Mouse (Mus musculus) heart, adult 2 months (tissue): ENCODE data around the gene Slc29a2. TPM values are rescaled to one million over a fixed set of nuclear protein-coding genes. Genes with fewer than 3 reads are reported as not detected.
A peak's percentile ranks its signal among the peaks of the same experiment; 100 is the strongest.

Experiments used
- DNase-seq, 2 experiments: peaks; one replicate each; pipeline ENCODE4 v3.0.0; 2021
- H3K27ac ChIP-seq: fragments of 200-600 bp; 2 replicates; pipeline ENCODE4 v1.8.1; 2022
- H3K27me3 ChIP-seq: fragments of 200-500 bp; 2 replicates; pipeline ENCODE4 v1.6.1; 2012; ENCODE audit warnings: mild to moderate bottlenecking, low read length, inconsistent platforms, mixed read lengths; ENCODE audit not compliant: control insufficient read depth, insufficient read depth
- H3K36me3 ChIP-seq: fragments of 200-500 bp; 2 replicates; pipeline ENCODE4 v1.6.1; 2012; ENCODE audit warnings: low read length, inconsistent platforms; ENCODE audit not compliant: control insufficient read depth, insufficient read depth
- H3K4me1 ChIP-seq: fragments of 200-500 bp; 2 replicates; pipeline ENCODE4 v1.6.1; 2011; ENCODE audit warnings: low read length; ENCODE audit not compliant: control insufficient read depth, insufficient read depth
- H3K4me3 ChIP-seq: fragments of 200-600 bp; 2 replicates; pipeline ENCODE4 v1.8.1; 2022
- H3K79me2 ChIP-seq: fragments of 200-500 bp; replicated peaks from 2 replicates; pipeline ENCODE4 v1.6.1; 2012; ENCODE audit warnings: mild to moderate bottlenecking, inconsistent platforms, low read length, moderate library complexity, mixed read lengths; ENCODE audit not compliant: control insufficient read depth, insufficient read depth
- H3K9ac ChIP-seq: fragments of 200-500 bp; 2 replicates; pipeline ENCODE4 v1.6.1; 2012; ENCODE audit warnings: low read depth, mild to moderate bottlenecking, control low read depth, inconsistent platforms, low read length, mixed read lengths
- CTCF ChIP-seq: fragments of 200-600 bp; IDR thresholded peaks from 2 replicates; pipeline ENCODE4 v1.8.1; 2022; ENCODE audit warnings: antibody characterized with exemption, mild to moderate bottlenecking, moderate library complexity
- EP300 ChIP-seq: fragments of 200-500 bp; IDR thresholded peaks from 2 replicates; pipeline ENCODE4 v1.6.1; 2011; ENCODE audit warnings: low read depth, low read length, control low read depth; ENCODE audit not compliant: insufficient read depth
- POLR2A ChIP-seq: fragments of 200-500 bp; IDR thresholded peaks from 2 replicates; pipeline ENCODE4 v1.6.1; 2011; ENCODE audit warnings: mild to moderate bottlenecking, low read depth, low read length, control low read depth; ENCODE audit not compliant: insufficient read depth
- WGBS: fragments of 180-500 bp; shearing (Covaris S2); methylation state at CpG from one replicate; pipeline ENCODE4 v1.1.7; 2018; 5-methylcytosine and 5-hydroxymethylcytosine counted together
- intact Hi-C: fragments of 180-260 bp; cut with DNase I; formaldehyde crosslinking; loops from one replicate; pipeline ENCODE4 v1.15.1; 2025
- polyA plus RNA-seq: library from polyadenylated mRNA; depleted of rRNA; stranded (reverse); fragments of >200 nt; gene quantifications from 2 replicates; pipeline ENCODE4 v1.2.3, GENCODE M21; 2012
- total RNA-seq, 2 experiments: library from RNA; stranded (reverse); gene quantifications; 2 replicates each; pipeline ENCODE4 v1.2.3; 2021

Slc29a2 gene
- total and polyA plus RNA-seq, 3 experiments: 10.8 to 35.7 (median 11.4) TPM

DNA sequence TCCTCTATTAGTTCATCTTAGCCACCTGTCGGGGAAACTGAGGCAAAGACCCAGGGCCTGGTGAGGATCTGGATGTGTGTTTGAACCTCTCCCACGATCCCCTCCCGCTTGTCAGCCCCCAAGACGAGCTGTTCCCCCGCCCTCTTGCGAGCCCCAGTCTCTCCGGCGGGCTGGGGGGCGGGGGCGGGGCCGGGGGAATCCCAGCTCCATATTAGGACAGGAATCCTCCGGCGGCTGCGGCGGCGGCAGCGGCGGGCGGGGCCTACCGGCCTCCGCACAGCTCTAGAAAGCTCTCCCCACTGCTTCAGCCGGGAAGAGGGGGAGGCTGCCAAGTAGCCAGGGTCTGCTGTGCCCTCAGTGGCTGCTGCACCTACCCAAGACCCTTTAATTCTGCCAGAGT, 32.9 kb upstream of the Slc29a2 start:
- Histone ChIP-seq H3K27me3 (no peaks in the 10 kb centered on the region), H3K4me1 (no peaks in the 10 kb centered on the region; the same call in 1 of the 2 replicates), H3K79me2 (no peaks in the 10 kb centered on the region), H3K4me3 (no peak overlapping the region), H3K36me3 (no peaks in the 10 kb centered on the region; the same call in 1 of the 2 replicates), H3K9ac (no peak overlapping the region), H3K27ac (no peak overlapping the region)
- intact Hi-C loops: no loop called here
- 3% methylated on average over 22 of the region's 22 CpGs for WGBS
- DNase-seq: no peak
- TF ChIP-seq EP300 (no peak), POLR2A (no peak), CTCF (no peak)

DNA sequence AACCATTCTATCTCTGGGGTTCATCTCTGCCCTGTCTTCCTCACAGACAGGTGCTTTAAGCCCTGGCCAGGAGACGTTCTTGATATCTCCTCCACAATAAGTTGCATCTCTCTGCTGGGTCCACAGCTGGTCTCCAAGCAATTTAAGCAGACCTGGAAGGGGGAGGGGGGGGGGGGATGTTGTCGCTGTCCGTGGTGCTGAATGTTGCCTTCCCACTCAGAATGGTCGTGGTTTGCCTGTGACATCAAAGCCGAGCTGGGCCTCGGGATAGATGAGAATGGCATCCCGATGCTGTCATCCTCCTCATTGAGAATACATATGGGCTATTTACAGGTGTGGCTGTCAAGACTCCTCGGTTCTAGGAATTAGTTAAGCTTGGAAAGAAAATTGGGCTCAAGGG, 31.3 kb upstream of the Slc29a2 start:
- Histone ChIP-seq H3K79me2 (no peaks in the 10 kb centered on the region), H3K4me3 (no peak overlapping the region), H3K9ac (no peak overlapping the region), H3K27ac (peak overlapping the region; percentile 38; the same call in 1 of the 2 replicates), H3K27me3 (no peaks in the 10 kb centered on the region), H3K36me3 (no peaks in the 10 kb centered on the region; the same call in 1 of the 2 replicates), H3K4me1 (no peaks in the 10 kb centered on the region; the same call in 1 of the 2 replicates)
- intact Hi-C loops: no loop called here
- WGBS: 15% methylated on average over 8 of the region's 8 CpGs
- DNase-seq: no peak
- TF ChIP-seq CTCF (no peak), EP300 (no peak), POLR2A (no peak)

DNA sequence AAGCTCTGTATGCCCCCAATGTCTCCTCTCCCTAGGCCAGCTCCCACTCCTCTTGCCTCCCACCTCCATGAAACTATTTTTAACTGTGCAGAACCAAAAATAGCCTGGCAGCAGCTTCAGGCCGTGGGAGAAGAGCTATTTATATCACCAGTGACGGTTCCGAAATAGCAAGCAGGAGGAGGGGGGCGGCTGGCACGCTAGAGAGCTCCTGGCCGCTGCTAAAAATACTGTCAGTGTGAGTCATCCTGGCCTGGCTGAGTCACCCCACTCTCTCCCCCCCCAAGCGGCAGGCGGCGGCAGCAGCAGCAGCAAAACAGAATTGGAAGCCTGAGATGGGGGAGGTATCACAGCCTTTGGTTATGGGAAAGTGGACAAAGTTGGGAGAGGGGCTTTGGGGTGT, 30.8 kb upstream of the Slc29a2 start:
- Histone ChIP-seq H3K36me3 (no peaks in the 10 kb centered on the region; the same call in 1 of the 2 replicates), H3K4me1 (no peaks in the 10 kb centered on the region; the same call in 1 of the 2 replicates), H3K27ac (peak overlapping the region; percentile 38; the same call in 1 of the 2 replicates), H3K79me2 (no peaks in the 10 kb centered on the region), H3K4me3 (no peak overlapping the region), H3K27me3 (no peaks in the 10 kb centered on the region), H3K9ac (no peak overlapping the region)
- TF ChIP-seq CTCF (peak; percentile 34), POLR2A (no peak), EP300 (peak; percentile 48; the same call in 1 of the 2 replicates)
- WGBS: under 1% methylated on average over 9 of the region's 9 CpGs
- peak; percentile 63 to 85 for DNase-seq
- intact Hi-C loops: no loop called here

DNA sequence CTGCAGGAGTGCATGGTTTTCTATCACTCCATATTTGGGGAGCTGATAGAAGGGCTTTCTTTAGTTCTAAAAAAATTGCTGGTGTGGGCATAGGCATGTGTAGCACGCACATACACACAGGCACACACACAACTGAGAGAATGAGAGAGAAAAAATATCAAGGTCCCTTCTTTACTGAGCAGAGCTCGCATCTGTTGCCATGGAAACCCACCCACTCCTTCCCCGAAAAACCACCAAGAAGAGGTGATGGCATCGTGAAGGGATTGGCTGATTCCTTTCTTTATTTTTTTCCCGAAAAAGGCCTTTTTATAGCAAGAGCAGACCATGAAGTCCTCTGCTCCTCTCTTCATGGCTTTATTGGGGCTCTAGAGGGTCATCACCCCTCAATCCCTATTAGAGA, 29.6 kb upstream of the Slc29a2 start:
- Histone ChIP-seq H3K79me2 (no peaks in the 10 kb centered on the region), H3K9ac (no peak overlapping the region), H3K4me1 (no peaks in the 10 kb centered on the region; the same call in 1 of the 2 replicates), H3K4me3 (no peak overlapping the region), H3K27me3 (no peaks in the 10 kb centered on the region), H3K36me3 (no peaks in the 10 kb centered on the region; the same call in 1 of the 2 replicates), H3K27ac (no peak overlapping the region)
- intact Hi-C loops: no loop called here
- WGBS: 55% methylated on average over 5 of the region's 5 CpGs
- no peak for DNase-seq
- TF ChIP-seq POLR2A (no peak), CTCF (no peak), EP300 (no peak)

DNA sequence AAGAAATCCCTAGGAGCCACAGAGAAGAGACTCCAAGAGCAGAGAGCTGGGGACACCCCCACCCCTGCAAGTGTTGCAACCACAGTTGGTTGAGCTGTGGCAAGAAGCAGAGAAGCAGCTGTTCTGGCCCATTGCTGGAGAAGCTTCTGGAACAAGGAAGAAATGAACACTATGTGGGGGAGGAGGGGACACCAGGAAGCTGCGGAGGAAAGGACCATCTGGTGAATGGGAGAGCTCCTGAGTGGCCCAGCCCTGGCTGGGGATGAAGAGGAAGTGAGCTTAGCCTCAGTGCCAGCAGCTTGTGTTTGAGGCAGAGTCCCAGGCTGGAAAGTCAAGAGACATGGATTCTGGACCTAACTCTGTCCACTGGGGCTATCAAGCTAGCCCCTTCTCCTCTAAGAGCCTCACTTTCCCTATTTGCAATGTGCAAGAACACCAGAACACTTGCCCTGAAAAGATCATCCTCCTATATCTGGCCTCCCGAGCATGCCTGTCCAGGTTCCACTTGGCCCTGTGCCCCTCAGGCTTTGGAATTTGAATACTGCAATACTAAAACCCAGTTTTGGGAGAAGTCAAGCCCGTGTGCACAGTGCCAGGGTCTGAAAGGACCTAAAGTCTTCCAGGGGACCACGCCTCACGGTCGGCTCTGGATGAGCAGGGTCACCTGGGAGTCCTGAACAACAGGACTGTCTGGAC, 24.1 kb upstream of the Slc29a2 start:
- Histone ChIP-seq H3K79me2 (no peaks in the 10 kb centered on the region), H3K36me3 (no peaks in the 10 kb centered on the region), H3K4me3 (no peak overlapping the region), H3K27ac (no peak overlapping the region), H3K9ac (no peak overlapping the region), H3K4me1 (no peaks in the 10 kb centered on the region), H3K27me3 (no peaks in the 10 kb centered on the region)
- 55% methylated on average over 6 of the region's 6 CpGs for WGBS
- TF ChIP-seq CTCF (no peak), EP300 (no peak), POLR2A (no peak)
- no peak for DNase-seq
- intact Hi-C loops: loop anchor here (10.0 kb wide), 1 partner anchor 245 kb away; the partner anchor contains the start of gene Rbm4b
